Mouse (Mus musculus): ENCODE data around the gene A930009A15Rik. TPM values are rescaled to one million over a fixed set of nuclear protein-coding genes. Genes with fewer than 3 reads are reported as not detected.

A930009A15Rik gene
- polyA plus RNA-seq, 1 experiment from 2014 or later: not detected

DNA sequence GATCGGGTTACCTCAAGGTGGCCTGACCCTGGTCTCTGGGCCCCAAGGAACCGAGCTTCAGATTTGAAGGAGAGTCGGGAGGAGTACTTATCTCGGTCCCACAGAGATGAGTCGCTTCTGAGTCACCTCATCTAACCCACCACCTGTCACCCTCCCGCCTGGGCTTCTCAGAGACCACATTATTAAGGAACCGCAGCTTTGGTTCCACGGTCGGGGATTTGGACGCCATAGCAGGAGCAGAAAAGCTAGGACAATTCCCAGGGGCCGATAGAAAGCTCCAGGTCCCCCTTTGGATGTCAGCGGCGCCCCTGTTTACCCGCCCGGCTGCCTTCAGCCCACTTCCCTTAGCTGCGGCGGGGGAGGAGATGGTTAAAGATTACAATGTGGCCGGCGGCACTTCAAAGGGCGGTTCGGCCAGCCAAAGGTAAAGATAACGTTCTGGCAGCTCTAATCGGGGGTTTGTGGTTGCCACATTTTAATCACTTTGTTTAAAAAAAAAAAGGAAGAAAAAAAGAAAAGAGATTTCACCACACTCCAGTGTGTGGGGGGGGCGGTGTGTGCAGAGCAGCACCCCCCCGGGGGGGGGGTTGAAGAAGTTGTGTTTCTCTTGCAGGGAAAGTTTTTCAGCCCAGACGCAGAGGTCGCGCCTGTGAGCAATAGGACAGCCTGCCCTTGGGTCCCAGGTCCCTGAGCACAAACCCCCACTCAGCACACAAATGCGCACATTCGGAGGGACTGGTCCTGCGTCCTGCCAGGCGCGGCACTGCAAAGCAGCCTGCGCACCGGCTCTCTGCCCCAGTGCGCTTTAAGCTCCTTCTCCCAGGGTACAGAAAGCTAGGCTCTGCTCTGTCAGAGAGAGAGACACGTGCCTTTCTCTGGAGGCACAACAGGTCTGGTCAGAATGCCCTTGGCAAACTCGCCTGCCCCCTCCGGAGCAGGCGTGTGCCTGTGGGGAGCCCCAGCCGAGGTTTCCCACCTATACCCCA is 16.8 kb downstream of the A930009A15Rik start:
- H3K27ac ChIP-seq (replicated peaks; ENCODE audit: low read depth, low read length): no peak overlapping the region
- DNase-seq (ENCODE audit: low spot score) (peak; percentile 75), ATAC-seq (ENCODE audit: low read depth) (peak; percentile 85)
- peak overlapping the region; percentile 57 for H3K9ac ChIP-seq (ENCODE audit: low read depth, low read length)
- peaks cover 14% of the 10 kb centered on the region for H3K4me1 ChIP-seq (ENCODE audit: control insufficient read depth, insufficient read depth, low read length)
- H3K36me3 ChIP-seq (ENCODE audit: control insufficient read depth, insufficient read depth, low read length): no peaks in the 10 kb centered on the region
- 0% methylated on average over 41 of the region's 41 CpGs for WGBS
- H3K9me3 ChIP-seq (ENCODE audit: control insufficient read depth, low read length): no peaks in the 10 kb centered on the region
- peak overlapping the region; percentile 95 for H3K4me2 ChIP-seq (ENCODE audit: low read depth, low read length)
- H3K27me3 ChIP-seq (replicated peaks; ENCODE audit: control insufficient read depth, insufficient read depth, low read length): peaks cover 61% of the 10 kb centered on the region
- peak overlapping the region; percentile 58 for H3K4me3 ChIP-seq (ENCODE audit: low read depth, low read length)

DNA sequence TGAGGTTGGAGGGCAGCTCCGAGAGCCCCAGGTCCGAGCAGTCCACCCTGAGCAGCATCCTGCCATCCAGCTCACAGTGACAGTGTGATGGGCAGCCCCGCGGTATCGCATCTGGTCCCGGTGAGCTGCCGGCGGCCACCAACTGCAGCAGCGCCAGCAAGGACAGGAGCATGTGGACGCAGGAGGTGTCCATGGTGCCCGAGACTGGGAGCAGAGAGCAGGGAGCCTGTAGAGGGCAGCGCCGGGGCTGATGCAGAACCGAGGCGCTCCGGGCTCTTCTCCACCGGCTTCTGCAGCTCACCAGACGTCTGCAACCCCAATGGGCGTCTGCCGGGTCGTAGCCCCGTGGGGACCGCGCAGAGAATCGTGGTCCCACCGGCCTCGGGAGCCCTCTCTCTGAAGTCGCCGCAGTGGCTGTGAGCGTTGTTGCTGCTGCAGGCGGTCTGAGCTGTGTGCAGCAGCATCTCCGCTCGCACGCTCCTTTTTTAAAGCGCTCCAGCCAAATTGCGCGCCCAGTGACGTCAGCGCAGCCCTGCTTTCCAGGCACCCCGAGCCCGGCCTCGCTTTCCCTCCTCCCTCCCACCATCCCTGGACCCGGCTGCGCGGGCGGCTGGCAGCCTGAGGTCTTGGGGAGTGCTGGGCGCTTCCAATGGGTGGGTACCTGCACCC is 17.6 kb downstream of the A930009A15Rik start, which contains the start of gene Lgr5:
Lgr5 (minus strand) TSS at position 480 of the 669 bp plus-strand sequence.
- no peaks in the 10 kb centered on the region for H3K36me3 ChIP-seq (ENCODE audit: control insufficient read depth, insufficient read depth, low read length)
- ATAC-seq (ENCODE audit: low read depth) (peak; percentile 86), DNase-seq (ENCODE audit: low spot score) (peak; percentile 80)
- peaks cover 61% of the 10 kb centered on the region for H3K27me3 ChIP-seq (replicated peaks; ENCODE audit: control insufficient read depth, insufficient read depth, low read length)
- H3K27ac ChIP-seq (replicated peaks; ENCODE audit: low read depth, low read length): no peak within 1 kb of the TSS
- 0% methylated on average over 31 of the region's 47 CpGs for WGBS
- H3K4me3 ChIP-seq (ENCODE audit: low read depth, low read length): peak within 1 kb of the TSS; percentile 58
- H3K9ac ChIP-seq (ENCODE audit: low read depth, low read length): peak within 1 kb of the TSS; percentile 57
- H3K9me3 ChIP-seq (ENCODE audit: control insufficient read depth, low read length): no peaks in the 10 kb centered on the region
- peak within 1 kb of the TSS; percentile 95 for H3K4me2 ChIP-seq (ENCODE audit: low read depth, low read length)
- H3K4me1 ChIP-seq (ENCODE audit: control insufficient read depth, insufficient read depth, low read length): peaks cover 14% of the 10 kb centered on the region

DNA sequence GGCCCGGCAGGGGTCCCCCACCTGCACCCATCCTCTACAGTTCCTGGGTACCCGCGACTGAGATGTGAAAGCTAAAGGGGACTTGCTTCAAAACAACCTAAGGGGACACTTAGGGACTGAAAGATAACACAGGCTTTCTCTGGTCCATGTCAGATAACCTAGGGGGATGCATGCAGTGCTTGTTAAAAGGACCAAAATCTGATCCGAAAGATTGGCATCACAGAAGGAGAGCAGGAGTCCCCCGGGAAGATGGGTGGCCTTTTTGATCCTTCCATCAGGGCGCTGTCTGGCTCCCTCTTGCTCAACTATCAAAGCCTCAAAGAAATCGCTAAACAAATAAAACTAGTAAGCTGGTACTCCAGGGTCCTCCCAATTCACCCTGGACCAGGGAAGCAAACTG is 18.2 kb downstream of the A930009A15Rik start:
- DNase-seq (ENCODE audit: low spot score): no peak
- Histone ChIP-seq H3K9ac (ENCODE audit: low read depth, low read length) (peak overlapping the region; percentile 57; the same call in 1 of the 2 replicates), H3K36me3 (ENCODE audit: control insufficient read depth, insufficient read depth, low read length) (no peaks in the 10 kb centered on the region), H3K4me2 (ENCODE audit: low read depth, low read length) (peak overlapping the region; percentile 95), H3K4me1 (ENCODE audit: control insufficient read depth, insufficient read depth, low read length) (peaks cover 14% of the 10 kb centered on the region), H3K27ac (replicated peaks; ENCODE audit: low read depth, low read length) (no peak overlapping the region), H3K27me3 (replicated peaks; ENCODE audit: control insufficient read depth, insufficient read depth, low read length) (peaks cover 57% of the 10 kb centered on the region), H3K4me3 (ENCODE audit: low read depth, low read length) (peak overlapping the region; percentile 58), H3K9me3 (ENCODE audit: control insufficient read depth, low read length) (no peaks in the 10 kb centered on the region)
- ATAC-seq (ENCODE audit: low read depth): no peak
- WGBS: under 1% methylated on average over 7 of the region's 7 CpGs

DNA sequence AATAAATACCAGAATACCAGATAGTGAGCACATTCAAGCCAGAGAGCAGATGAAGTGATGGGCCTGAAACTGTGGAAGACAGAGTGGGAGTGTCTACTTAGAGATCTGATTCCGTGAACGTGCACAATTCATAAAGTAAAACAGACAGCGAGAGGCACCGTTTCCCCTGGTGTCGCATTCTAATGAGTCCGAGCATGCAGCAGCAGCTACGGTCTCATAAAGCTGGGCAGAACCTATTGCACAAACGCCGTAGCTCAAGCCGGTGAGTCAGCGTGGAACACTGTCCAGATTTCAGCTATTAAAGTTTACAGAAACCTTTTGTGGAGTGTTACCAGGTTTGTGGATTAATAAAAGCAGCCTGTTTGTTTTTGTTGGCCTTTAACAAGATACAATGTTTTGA is 23.4 kb downstream of the A930009A15Rik start:
- Histone ChIP-seq H3K4me2 (ENCODE audit: low read depth, low read length) (peak overlapping the region; percentile 35), H3K4me3 (ENCODE audit: low read depth, low read length) (no peak overlapping the region), H3K36me3 (ENCODE audit: control insufficient read depth, insufficient read depth, low read length) (no peaks in the 10 kb centered on the region), H3K4me1 (ENCODE audit: control insufficient read depth, insufficient read depth, low read length) (no peaks in the 10 kb centered on the region; the same call in 1 of the 2 replicates), H3K27ac (replicated peaks; ENCODE audit: low read depth, low read length) (no peak overlapping the region), H3K9me3 (ENCODE audit: control insufficient read depth, low read length) (no peaks in the 10 kb centered on the region), H3K27me3 (replicated peaks; ENCODE audit: control insufficient read depth, insufficient read depth, low read length) (peaks cover 15% of the 10 kb centered on the region), H3K9ac (ENCODE audit: low read depth, low read length) (no peak overlapping the region)
- WGBS: 21% methylated on average over 11 of the region's 11 CpGs
- peak; percentile 74 for DNase-seq (ENCODE audit: low spot score)
- no peak for ATAC-seq (ENCODE audit: low read depth)

DNA sequence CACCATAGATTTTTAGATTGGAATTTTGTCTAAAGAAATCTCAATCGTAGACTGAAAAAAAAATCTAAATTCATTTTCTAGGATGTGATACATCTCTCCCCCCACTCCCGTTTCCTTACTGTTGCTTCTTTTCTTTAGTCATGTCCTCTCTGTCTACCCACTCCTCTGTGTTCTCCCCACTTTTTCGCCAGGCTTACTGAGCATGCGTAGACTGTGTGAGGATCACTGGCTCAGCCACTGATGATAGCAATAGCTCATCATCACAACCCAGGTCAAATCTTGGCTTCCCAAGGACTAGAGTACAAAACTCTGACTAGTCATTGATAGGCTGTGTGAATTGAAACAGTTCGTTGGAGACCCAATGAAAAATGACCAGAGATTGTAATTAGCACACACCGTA is 23.9 kb downstream of the A930009A15Rik start:
- Histone ChIP-seq H3K4me1 (ENCODE audit: control insufficient read depth, insufficient read depth, low read length) (no peaks in the 10 kb centered on the region; the same call in 1 of the 2 replicates), H3K27me3 (replicated peaks; ENCODE audit: control insufficient read depth, insufficient read depth, low read length) (peaks cover 11% of the 10 kb centered on the region), H3K4me3 (ENCODE audit: low read depth, low read length) (no peak overlapping the region), H3K9me3 (ENCODE audit: control insufficient read depth, low read length) (no peaks in the 10 kb centered on the region), H3K4me2 (ENCODE audit: low read depth, low read length) (peak overlapping the region; percentile 35), H3K36me3 (ENCODE audit: control insufficient read depth, insufficient read depth, low read length) (no peaks in the 10 kb centered on the region), H3K27ac (replicated peaks; ENCODE audit: low read depth, low read length) (no peak overlapping the region), H3K9ac (ENCODE audit: low read depth, low read length) (no peak overlapping the region)
- DNase-seq (ENCODE audit: low spot score): no peak
- ATAC-seq (ENCODE audit: low read depth): no peak
- 84% methylated on average over 6 of the region's 6 CpGs for WGBS

DNA sequence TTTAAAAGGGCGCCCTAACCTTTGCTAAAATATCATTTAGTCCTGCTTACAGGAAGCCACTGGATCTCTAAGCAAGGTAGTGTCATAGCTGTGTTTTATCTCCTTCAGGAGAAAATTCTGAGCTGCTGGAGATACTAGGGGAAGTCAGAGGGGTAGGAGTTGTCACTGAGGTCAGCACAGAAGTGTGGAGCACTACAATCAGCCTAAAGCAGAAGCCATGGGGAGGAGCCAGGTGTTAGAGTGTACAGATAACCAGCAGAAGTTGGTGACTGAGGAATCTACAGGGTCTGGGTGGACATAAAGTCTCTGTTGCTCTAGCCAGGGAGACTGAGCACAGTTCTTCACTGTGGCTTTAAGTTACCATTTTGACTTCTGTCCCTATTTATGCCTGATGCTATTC is 26.0 kb downstream of the A930009A15Rik start:
- ATAC-seq (ENCODE audit: low read depth) (no peak), DNase-seq (ENCODE audit: low spot score) (no peak)
- H3K36me3 ChIP-seq (ENCODE audit: control insufficient read depth, insufficient read depth, low read length): no peaks in the 10 kb centered on the region
- WGBS: 73% methylated on average over 1 of the region's 1 CpGs
- no peak overlapping the region for H3K4me2 ChIP-seq (ENCODE audit: low read depth, low read length)
- H3K9ac ChIP-seq (ENCODE audit: low read depth, low read length): no peak overlapping the region
- no peaks in the 10 kb centered on the region; the same call in 1 of the 2 replicates for H3K4me1 ChIP-seq (ENCODE audit: control insufficient read depth, insufficient read depth, low read length)
- no peak overlapping the region for H3K27ac ChIP-seq (replicated peaks; ENCODE audit: low read depth, low read length)
- H3K4me3 ChIP-seq (ENCODE audit: low read depth, low read length): no peak overlapping the region
- H3K27me3 ChIP-seq (replicated peaks; ENCODE audit: control insufficient read depth, insufficient read depth, low read length): no peaks in the 10 kb centered on the region
- H3K9me3 ChIP-seq (ENCODE audit: control insufficient read depth, low read length): no peaks in the 10 kb centered on the region

DNA sequence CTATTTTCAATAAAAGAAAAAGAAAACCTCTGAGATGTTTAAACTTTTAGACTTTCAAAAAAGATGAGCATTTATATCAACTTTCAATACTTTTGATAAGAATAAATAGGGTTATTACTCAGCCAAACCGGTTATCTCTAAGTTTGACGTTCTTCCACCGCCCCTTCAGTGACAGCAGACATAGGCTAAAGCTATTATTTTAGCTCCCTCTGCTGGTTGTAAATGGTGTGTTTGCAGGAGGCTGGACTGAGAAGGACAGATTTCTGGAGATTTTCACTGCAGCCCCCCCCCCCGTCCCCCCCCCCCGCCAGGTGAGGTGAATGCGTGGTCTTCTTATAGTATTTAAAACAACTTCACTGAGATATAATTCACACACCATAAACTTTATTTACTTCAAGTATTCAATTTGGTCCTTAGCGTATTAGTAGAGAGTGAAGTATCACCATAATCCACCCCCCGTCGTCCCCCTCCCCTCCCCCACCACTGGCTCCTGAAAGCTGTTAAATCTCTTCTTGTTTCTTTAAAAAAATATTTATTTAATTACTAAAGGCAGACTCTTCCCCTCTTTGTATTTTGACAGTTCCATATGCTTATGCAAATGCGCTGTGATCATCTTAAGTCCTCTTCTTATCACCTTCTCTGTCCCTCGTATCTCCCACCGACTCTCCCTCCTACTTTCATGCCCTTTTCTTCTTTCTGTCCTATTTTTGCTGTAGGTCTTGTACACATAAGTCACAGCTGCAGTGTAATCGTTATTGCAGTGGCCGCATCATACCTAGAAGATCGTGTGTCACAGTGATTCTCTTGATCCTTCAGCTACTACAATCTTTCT is 47.9 kb downstream of the A930009A15Rik start:
- no peaks in the 10 kb centered on the region for H3K36me3 ChIP-seq (ENCODE audit: control insufficient read depth, insufficient read depth, low read length)
- H3K9ac ChIP-seq (ENCODE audit: low read depth, low read length): 0 out of 2 replicates have a peak overlapping the region, but pooled peaks have one; percentile 11
- WGBS: 16% methylated on average over 14 of the region's 15 CpGs
- no peak overlapping the region for H3K27ac ChIP-seq (replicated peaks; ENCODE audit: low read depth, low read length)
- peak; percentile 86 for DNase-seq (ENCODE audit: low spot score)
- no peaks in the 10 kb centered on the region for H3K9me3 ChIP-seq (ENCODE audit: control insufficient read depth, low read length)
- H3K4me1 ChIP-seq (ENCODE audit: control insufficient read depth, insufficient read depth, low read length): peaks cover 3% of the 10 kb centered on the region; the same call in 1 of the 2 replicates
- H3K27me3 ChIP-seq (replicated peaks; ENCODE audit: control insufficient read depth, insufficient read depth, low read length): no peaks in the 10 kb centered on the region
- peak overlapping the region; percentile 54 for H3K4me2 ChIP-seq (ENCODE audit: low read depth, low read length)
- ATAC-seq (ENCODE audit: low read depth): peak; percentile 79
- peak overlapping the region; percentile 25 for H3K4me3 ChIP-seq (ENCODE audit: low read depth, low read length)
